Mouse (Mus musculus): Measurements from ENCODE around the gene Rgs6.

GRCm38 (mm10) chr12:82757367-82757766, 169.3 kb downstream of the Rgs6 start:
- TF ChIP-seq POLR2A (IDR thresholded peaks at IDR 0.05; ENCODE audit: insufficient read depth, low read length) (no peak), CTCF (IDR thresholded peaks at IDR 0.05; ENCODE audit: low read depth, low read length) (no peak)

Measured in ES-Bruce4 (cell line).